Mouse (Mus musculus) MEL (cell line): ENCODE results near the gene Atp10a. TPM values are rescaled to one million over a fixed set of nuclear protein-coding genes. Genes with fewer than 3 reads are reported as not detected.

Experiments
- DNase-seq: peaks from one replicate; pipeline ENCODE4 v3.0.0; 2011; ENCODE audit warnings: low read depth, low spot score
- H3K27ac ChIP-seq: 2 replicates; pipeline ENCODE4 v1.5.1; 2012; ENCODE audit warnings: low read depth, mild to moderate bottlenecking, control low read depth, low read length, moderate library complexity; ENCODE audit not compliant: control insufficient read depth
- H3K27me3 ChIP-seq, 2 experiments: fragments of 150-350 bp in 1 of 2; sonication (generic) in 1 of 2; 2 replicates each; pipeline ENCODE4 v1.6.1; 2012; ENCODE audit warnings: low read length in 2 of 2, mild to moderate bottlenecking in 2 of 2, improper control_type of control experiment in 1 of 2, moderate library complexity in 1 of 2; ENCODE audit not compliant: insufficient read depth in 2 of 2, control insufficient read depth in 1 of 2
- H3K36me3 ChIP-seq, 2 experiments: 2 replicates each; pipeline ENCODE4 v1.6.1; 2012 to 2014; ENCODE audit warnings: low read length in 2 of 2, improper control_type of control experiment in 1 of 2, inconsistent platforms in 1 of 2, mild to moderate bottlenecking in 1 of 2; ENCODE audit not compliant: insufficient read depth in 2 of 2, control insufficient read depth in 1 of 2
- H3K4me1 ChIP-seq, 2 experiments: fragments of 150-350 bp in 1 of 2; sonication (generic) in 1 of 2; 2 replicates each; pipeline ENCODE4 v1.6.1; 2012; ENCODE audit warnings: low read length in 2 of 2, improper control_type of control experiment in 1 of 2, mild to moderate bottlenecking in 1 of 2; ENCODE audit not compliant: insufficient read depth in 2 of 2, control insufficient read depth in 1 of 2
- H3K4me3 ChIP-seq, 2 experiments: fragments of 150-350 bp in 1 of 2; sonication (generic) in 1 of 2; 2 replicates each; pipeline ENCODE4 v1.5.1; 2012; ENCODE audit warnings: low read depth in 2 of 2, low read length in 2 of 2, mild to moderate bottlenecking in 2 of 2, moderate library complexity in 2 of 2, control low read depth in 1 of 2, improper control_type of control experiment in 1 of 2; ENCODE audit not compliant: control insufficient read depth in 1 of 2, insufficient read depth in 1 of 2
- H3K79me2 ChIP-seq: 2 replicates; pipeline ENCODE4 v1.6.1; 2012; ENCODE audit warnings: mild to moderate bottlenecking, low read length, moderate library complexity; ENCODE audit not compliant: control insufficient read depth, poor library complexity, insufficient read depth
- H3K9ac ChIP-seq: 2 replicates; pipeline ENCODE4 v1.6.1; 2012; ENCODE audit warnings: low read depth, mild to moderate bottlenecking, control low read depth, low read length, moderate library complexity; ENCODE audit not compliant: control insufficient read depth, poor library complexity, severe bottlenecking
- H3K9me3 ChIP-seq: fragments of 150-350 bp; sonication (generic); replicated peaks from 2 replicates; pipeline ENCODE4 v1.6.1; 2012; ENCODE audit warnings: mild to moderate bottlenecking, low read length, improper control_type of control experiment, moderate library complexity; ENCODE audit not compliant: insufficient read depth
- CHD1 ChIP-seq: IDR thresholded peaks from 2 replicates; pipeline ENCODE4 v1.6.1; 2012; ENCODE audit warnings: low read depth, mild to moderate bottlenecking, inconsistent platforms, low read length, improper control_type of control experiment
- CTCF ChIP-seq, 3 experiments: IDR thresholded peaks in 2 of 3; conservative IDR thresholded peaks in 1 of 3; 2 replicates each; pipeline ENCODE4 v1.5.1; 2011 to 2012; ENCODE audit warnings: low read length in 3 of 3, low read depth in 2 of 3, mild to moderate bottlenecking in 2 of 3, improper control_type of control experiment in 1 of 3, inconsistent platforms in 1 of 3, mixed read lengths in 1 of 3, moderate library complexity in 1 of 3; ENCODE audit not compliant: control insufficient read depth in 1 of 3, insufficient read depth in 1 of 3, poor library complexity in 1 of 3, severe bottlenecking in 1 of 3
- E2F4 ChIP-seq: IDR thresholded peaks from 2 replicates; pipeline ENCODE4 v1.6.1; 2011; ENCODE audit warnings: low read depth, low read length, improper control_type of control experiment, borderline replicate concordance
- ELF1 ChIP-seq: IDR thresholded peaks from 2 replicates; pipeline ENCODE4 v1.6.1; 2014; ENCODE audit warnings: low read depth, mild to moderate bottlenecking, inconsistent platforms, low read length, improper control_type of control experiment, moderate library complexity
- EP300 ChIP-seq, 2 experiments: IDR thresholded peaks; 2 replicates each; pipeline ENCODE4 v1.6.1; 2011; ENCODE audit warnings: improper control_type of control experiment in 2 of 2, low read length in 2 of 2, low read depth in 1 of 2, mild to moderate bottlenecking in 1 of 2
- ETS1 ChIP-seq: IDR thresholded peaks from 2 replicates; pipeline ENCODE4 v1.6.1; 2012; ENCODE audit warnings: low read depth, mild to moderate bottlenecking, inconsistent platforms, low read length, improper control_type of control experiment, moderate library complexity
- MAFK ChIP-seq: IDR thresholded peaks from 2 replicates; pipeline ENCODE4 v1.6.1; 2011; ENCODE audit warnings: low read depth, mild to moderate bottlenecking, low read length, improper control_type of control experiment, borderline replicate concordance
- MAX ChIP-seq: IDR thresholded peaks from 2 replicates; pipeline ENCODE4 v1.6.1; 2011; ENCODE audit warnings: low read length, improper control_type of control experiment
- MAZ ChIP-seq: IDR thresholded peaks from 2 replicates; pipeline ENCODE4 v1.6.1; 2012; ENCODE audit warnings: low read depth, mild to moderate bottlenecking, inconsistent platforms, low read length, improper control_type of control experiment
- MYC ChIP-seq: IDR thresholded peaks from 2 replicates; pipeline ENCODE4 v1.6.1; 2011; ENCODE audit warnings: low read depth, mild to moderate bottlenecking, low read length, improper control_type of control experiment, moderate library complexity
- NELFE ChIP-seq: IDR thresholded peaks from 2 replicates; pipeline ENCODE4 v1.6.1; 2011; ENCODE audit warnings: low read depth, low read length, improper control_type of control experiment
- NRF1 ChIP-seq: IDR thresholded peaks from 2 replicates; pipeline ENCODE4 v1.6.1; 2014; ENCODE audit warnings: low read depth, mild to moderate bottlenecking, inconsistent platforms, low read length, improper control_type of control experiment, moderate library complexity; ENCODE audit not compliant: poor library complexity, insufficient read depth, severe bottlenecking
- SMC3 ChIP-seq: IDR thresholded peaks from 2 replicates; pipeline ENCODE4 v1.6.1; 2011; ENCODE audit warnings: low read depth, low read length, improper control_type of control experiment
- TCF12 ChIP-seq: IDR thresholded peaks from 2 replicates; pipeline ENCODE4 v1.6.1; 2014; ENCODE audit warnings: low read depth, mild to moderate bottlenecking, inconsistent platforms, low read length, improper control_type of control experiment, moderate library complexity
- USF1 ChIP-seq: IDR thresholded peaks from 2 replicates; pipeline ENCODE4 v1.6.1; 2014; ENCODE audit warnings: low read depth, mild to moderate bottlenecking, inconsistent platforms, low read length, improper control_type of control experiment, moderate library complexity
- ZKSCAN1 ChIP-seq: IDR thresholded peaks from 2 replicates; pipeline ENCODE4 v1.6.1; 2012; ENCODE audit warnings: low read depth, mild to moderate bottlenecking, inconsistent platforms, low read length, improper control_type of control experiment, moderate library complexity
- ZMIZ1 ChIP-seq: IDR thresholded peaks from 2 replicates; pipeline ENCODE4 v1.6.1; 2012; ENCODE audit warnings: low read depth, mild to moderate bottlenecking, inconsistent platforms, low read length, improper control_type of control experiment, moderate library complexity
- polyA plus RNA-seq, 2 experiments: library from polyadenylated mRNA; stranded (reverse) in 1 of 2; unstranded in 1 of 2; fragments of >175 nt in 1 of 2; fragments of >200 nt in 1 of 2; gene quantifications; 2 replicates each; pipeline versions ENCODE4 v1.2.1 to v1.2.4; 2012; ENCODE audit warnings: low replicate concordance in 2 of 2, low read depth in 1 of 2; ENCODE audit not compliant: insufficient read length in 2 of 2, insufficient read depth in 1 of 2, missing spikeins in 1 of 2
- total RNA-seq: library from RNA; depleted of rRNA; stranded (reverse); fragments of 300-350 nt; gene quantifications from 2 replicates; pipeline ENCODE4 v1.2.3, GENCODE M21; 2012

Gene Atp10a
- total and polyA plus RNA-seq, 3 experiments, result not detected

- no peaks in the 10 kb centered on the region for H3K27me3 ChIP-seq
- no peak for TF ChIP-seq NELFE
- TF ChIP-seq ZMIZ1, result no peak
- no peak for TF ChIP-seq E2F4
- TF ChIP-seq ELF1, result no peak
- TF ChIP-seq MAZ, result no peak
- no peak for TF ChIP-seq MAX
- TF ChIP-seq TCF12, result no peak
- TF ChIP-seq NRF1, result no peak
- no peak for TF ChIP-seq USF1
- TF ChIP-seq SMC3, result no peak
- TF ChIP-seq MYC, result no peak
Observed at GRCm38 (mm10) chr7:58752041-58752440, 96.1 kb downstream of the Atp10a start.

DNA sequence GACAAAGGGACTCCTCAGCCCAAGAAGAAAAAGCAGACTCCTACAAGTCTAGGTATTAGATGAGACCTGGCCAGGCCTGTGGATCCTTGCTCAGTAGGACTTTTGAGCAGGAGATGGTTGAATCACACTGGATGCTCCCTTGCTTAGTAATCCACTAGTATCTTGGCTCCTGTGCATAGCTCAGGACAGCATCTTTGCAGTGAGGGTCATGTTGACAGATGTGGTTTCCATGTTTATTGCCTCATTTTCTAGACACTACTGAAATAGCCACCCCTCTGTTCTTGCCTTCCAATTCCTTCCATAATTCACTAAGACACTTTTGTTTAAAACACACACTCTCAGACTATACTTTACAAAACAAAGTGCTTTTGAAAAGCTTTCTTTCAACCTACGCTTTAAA is 98.1 kb downstream of the Atp10a start:
- no peaks in the 10 kb centered on the region for H3K79me2 ChIP-seq
- no peaks in the 10 kb centered on the region for H3K4me1 ChIP-seq
- no peak overlapping the region for H3K4me3 ChIP-seq
- DNase-seq, result no peak
- H3K27me3 ChIP-seq, result no peaks in the 10 kb centered on the region
- H3K27ac ChIP-seq, result no peak overlapping the region
- H3K9me3 ChIP-seq, result no peaks in the 10 kb centered on the region
- no peak overlapping the region for H3K9ac ChIP-seq
- H3K36me3 ChIP-seq, result no peaks in the 10 kb centered on the region
- TF ChIP-seq CTCF (IDR thresholded peaks at IDR 0.05 in 2 of 3, conservative IDR thresholded peaks at IDR 0.05 in 1 of 3; ENCODE audit: control insufficient read depth in 1 of 3, insufficient read depth in 1 of 3, low read depth in 2 of 3, low read length in 3 of 3, poor library complexity in 1 of 3, severe bottlenecking in 1 of 3) (no peak), CHD1 (no peak), ZKSCAN1 (no peak), ETS1 (no peak), MAFK (no peak), EP300 (IDR thresholded peaks at IDR 0.05; ENCODE audit: low read depth in 1 of 2, low read length in 2 of 2) (no peak)
- TF ChIP-seq, all 39 proteins: peak for 0

More at GRCm38 (mm10) chr7:58752041-58752440, 96.1 kb downstream of the Atp10a start:
- H3K9me3 ChIP-seq, result no peaks in the 10 kb centered on the region
- H3K36me3 ChIP-seq, result no peaks in the 10 kb centered on the region
- H3K9ac ChIP-seq, result no peak overlapping the region
- no peak overlapping the region for H3K27ac ChIP-seq
- no peak for DNase-seq
- no peaks in the 10 kb centered on the region for H3K4me1 ChIP-seq
- H3K4me3 ChIP-seq, result no peak overlapping the region
- H3K79me2 ChIP-seq, result no peaks in the 10 kb centered on the region
